Mouse (Mus musculus) kidney, embryonic 15.5 days (tissue): ENCODE data around the gene Gab2. TPM values are rescaled to one million over a fixed set of nuclear protein-coding genes. Genes with fewer than 3 reads are reported as not detected.

ENCODE experiments used
- ATAC-seq: fragments of 200-750 bp; cut with Nextera tagmentation; replicated peaks from 2 replicates; pipeline ENCODE4 v1.8.0; 2017; ENCODE audit warnings: moderate TSS enrichment; ENCODE audit not compliant: low FRiP score
- H3K27ac ChIP-seq: fragments of 300-500 bp; sonication (generic); 2 replicates; pipeline ENCODE4 v1.5.1; 2015; ENCODE audit warnings: mild to moderate bottlenecking, inconsistent platforms
- H3K27me3 ChIP-seq: fragments of 300-500 bp; sonication (generic); 2 replicates; pipeline ENCODE4 v1.6.1; 2015; ENCODE audit warnings: inconsistent platforms
- H3K36me3 ChIP-seq: fragments of 300-500 bp; sonication (generic); 2 replicates; pipeline ENCODE4 v1.6.1; 2015; ENCODE audit warnings: inconsistent platforms
- H3K4me1 ChIP-seq: fragments of 300-500 bp; sonication (generic); 2 replicates; pipeline ENCODE4 v1.6.1; 2015; ENCODE audit warnings: inconsistent platforms
- H3K4me2 ChIP-seq: fragments of 300-500 bp; sonication (generic); 2 replicates; pipeline ENCODE4 v1.6.1; 2015; ENCODE audit warnings: moderate library complexity, mild to moderate bottlenecking, inconsistent platforms
- H3K4me3 ChIP-seq: fragments of 300-500 bp; sonication (generic); replicated peaks from 2 replicates; pipeline ENCODE4 v1.5.1; 2015; ENCODE audit warnings: mild to moderate bottlenecking, inconsistent platforms
- H3K9ac ChIP-seq: fragments of 300-500 bp; sonication (generic); 2 replicates; pipeline ENCODE4 v1.6.1; 2015; ENCODE audit warnings: mild to moderate bottlenecking, inconsistent platforms
- H3K9me3 ChIP-seq: fragments of 300-500 bp; sonication (generic); replicated peaks from 2 replicates; pipeline ENCODE4 v1.6.1; 2016; ENCODE audit warnings: inconsistent platforms
- WGBS: fragments of 180-500 bp; shearing (Covaris S2); methylation state at CpG from one replicate; pipeline ENCODE4 v1.1.7; 2015; ENCODE audit warnings: mixed read lengths; 5-methylcytosine and 5-hydroxymethylcytosine counted together
- polyA plus RNA-seq: library from polyadenylated mRNA; unstranded; fragments of >200 nt; fragmentation: Nextera tagmentation; extraction: Ambion mirVana; gene quantifications from 2 replicates; pipeline ENCODE4 v1.2.1, GENCODE M21; 2015

The Gab2 gene
- polyA plus RNA-seq, 1 experiment from 2014 or later = 14.5 TPM

- no peak for ATAC-seq
- Histone ChIP-seq H3K9ac (no peak overlapping the region), H3K9me3 (no peaks in the 10 kb centered on the region), H3K4me1 (peaks cover 16% of the 10 kb centered on the region), H3K4me2 (no peak overlapping the region), H3K36me3 (no peaks in the 10 kb centered on the region), H3K27ac (no peak overlapping the region), H3K27me3 (no peaks in the 10 kb centered on the region), H3K4me3 (no peak overlapping the region)
- 73% methylated on average over 2 of the region's 2 CpGs for WGBS
These were observed 69.9 kb downstream of the Gab2 start for GRCm38 (mm10) chr7:97151082-97151813.

GRCm38 (mm10) chr7:97154756-97155487, 73.5 kb downstream of the Gab2 start:
- Histone ChIP-seq H3K27me3 (no peaks in the 10 kb centered on the region), H3K4me1 (peaks cover 19% of the 10 kb centered on the region)
- no peak for ATAC-seq

GRCm38 (mm10) chr7:97164261-97164660, 82.9 kb downstream of the Gab2 start:
- Histone ChIP-seq H3K27me3 (no peaks in the 10 kb centered on the region), H3K27ac (no peak overlapping the region), H3K36me3 (no peaks in the 10 kb centered on the region), H3K4me1 (no peaks in the 10 kb centered on the region), H3K9ac (no peak overlapping the region), H3K4me3 (no peak overlapping the region), H3K4me2 (no peak overlapping the region), H3K9me3 (no peaks in the 10 kb centered on the region)
- ATAC-seq = no peak
- 77% methylated on average over 1 of the region's 1 CpGs for WGBS

More at GRCm38 (mm10) chr7:97154756-97155487, 73.5 kb downstream of the Gab2 start:
- no peak overlapping the region for H3K9ac ChIP-seq
- H3K27ac ChIP-seq = 0 out of 2 replicates have a peak overlapping the region, but pooled peaks have one; percentile 6
- no peaks in the 10 kb centered on the region for H3K36me3 ChIP-seq
- 59% methylated on average over 2 of the region's 2 CpGs for WGBS
- H3K9me3 ChIP-seq = no peaks in the 10 kb centered on the region
- H3K4me2 ChIP-seq = no peak overlapping the region
- no peak overlapping the region for H3K4me3 ChIP-seq

GRCm38 (mm10) chr7:97171089-97171488, 89.7 kb downstream of the Gab2 start:
- ATAC-seq = no peak
- H3K27me3 ChIP-seq = no peaks in the 10 kb centered on the region
- H3K36me3 ChIP-seq = no peaks in the 10 kb centered on the region
- 0 out of 2 replicates have a peak overlapping the region, but pooled peaks have one; percentile 14 for H3K27ac ChIP-seq
- no peak overlapping the region for H3K4me2 ChIP-seq
- H3K4me1 ChIP-seq = no peaks in the 10 kb centered on the region
- no peak overlapping the region for H3K9ac ChIP-seq
- WGBS = 88% methylated on average over 1 of the region's 1 CpGs
- H3K4me3 ChIP-seq = no peak overlapping the region
- no peaks in the 10 kb centered on the region for H3K9me3 ChIP-seq

- no peaks in the 10 kb centered on the region for H3K9me3 ChIP-seq
- H3K27me3 ChIP-seq = no peaks in the 10 kb centered on the region
- peak overlapping the region; percentile 51 for H3K27ac ChIP-seq
- no peak overlapping the region for H3K9ac ChIP-seq
- H3K4me1 ChIP-seq = no peaks in the 10 kb centered on the region
- 76% methylated on average over 4 of the region's 4 CpGs for WGBS
- no peak overlapping the region for H3K4me3 ChIP-seq
- no peak overlapping the region for H3K4me2 ChIP-seq
- H3K36me3 ChIP-seq = no peaks in the 10 kb centered on the region
- no peak for ATAC-seq
These were observed 90.3 kb downstream of the Gab2 start for GRCm38 (mm10) chr7:97171719-97172118.

GRCm38 (mm10) chr7:97172126-97172525, 90.7 kb downstream of the Gab2 start:
- no peaks in the 10 kb centered on the region for H3K9me3 ChIP-seq
- H3K4me1 ChIP-seq = no peaks in the 10 kb centered on the region
- no peak for ATAC-seq
- H3K36me3 ChIP-seq = no peaks in the 10 kb centered on the region
- WGBS = 71% methylated on average over 3 of the region's 3 CpGs
- H3K9ac ChIP-seq = no peak overlapping the region
- H3K4me3 ChIP-seq = no peak overlapping the region
- no peaks in the 10 kb centered on the region for H3K27me3 ChIP-seq
- H3K4me2 ChIP-seq = no peak overlapping the region
- H3K27ac ChIP-seq = peak overlapping the region; percentile 51

- no peak overlapping the region for H3K27ac ChIP-seq
- WGBS = 79% methylated on average over 1 of the region's 1 CpGs
- no peaks in the 10 kb centered on the region for H3K36me3 ChIP-seq
- H3K4me1 ChIP-seq = peaks cover 13% of the 10 kb centered on the region
- no peak overlapping the region for H3K9ac ChIP-seq
- no peak overlapping the region for H3K4me2 ChIP-seq
- H3K27me3 ChIP-seq = no peaks in the 10 kb centered on the region
- no peak for ATAC-seq
- H3K4me3 ChIP-seq = no peak overlapping the region
- H3K9me3 ChIP-seq = no peaks in the 10 kb centered on the region
These were observed 100.5 kb downstream of the Gab2 start for GRCm38 (mm10) chr7:97181931-97182330.

- no peaks in the 10 kb centered on the region for H3K9me3 ChIP-seq
- 31% methylated on average over 4 of the region's 4 CpGs for WGBS
- no peaks in the 10 kb centered on the region for H3K36me3 ChIP-seq
- ATAC-seq = no peak
- H3K27me3 ChIP-seq = no peaks in the 10 kb centered on the region
- peaks cover 13% of the 10 kb centered on the region for H3K4me1 ChIP-seq
- H3K4me2 ChIP-seq = no peak overlapping the region
- H3K4me3 ChIP-seq = no peak overlapping the region
- peak overlapping the region; percentile 18 for H3K27ac ChIP-seq
- H3K9ac ChIP-seq = no peak overlapping the region
These were observed 102.0 kb downstream of the Gab2 start for GRCm38 (mm10) chr7:97183426-97183825.

GRCm38 (mm10) chr7:97184005-97184404, 102.6 kb downstream of the Gab2 start:
- no peaks in the 10 kb centered on the region for H3K27me3 ChIP-seq
- no peak overlapping the region for H3K9ac ChIP-seq
- no peak overlapping the region for H3K4me2 ChIP-seq
- H3K36me3 ChIP-seq = no peaks in the 10 kb centered on the region
- H3K9me3 ChIP-seq = no peaks in the 10 kb centered on the region
- 86% methylated on average over 1 of the region's 1 CpGs for WGBS
- peak overlapping the region; percentile 23; the same call in 1 of the 2 replicates for H3K27ac ChIP-seq
- no peak for ATAC-seq
- H3K4me3 ChIP-seq = no peak overlapping the region
- peaks cover 14% of the 10 kb centered on the region for H3K4me1 ChIP-seq

- no peak for ATAC-seq
- Histone ChIP-seq H3K4me1 (peaks cover 15% of the 10 kb centered on the region), H3K4me2 (no peak overlapping the region), H3K9ac (no peak overlapping the region), H3K9me3 (no peaks in the 10 kb centered on the region), H3K4me3 (no peak overlapping the region), H3K36me3 (no peaks in the 10 kb centered on the region), H3K27ac (no peak overlapping the region), H3K27me3 (no peaks in the 10 kb centered on the region)
- WGBS = 98% methylated on average over 2 of the region's 2 CpGs
These were observed 106.1 kb downstream of the Gab2 start for GRCm38 (mm10) chr7:97187387-97188081.

- H3K9me3 ChIP-seq = no peaks in the 10 kb centered on the region
- no peaks in the 10 kb centered on the region for H3K27me3 ChIP-seq
- H3K9ac ChIP-seq = no peak overlapping the region
- 57% methylated on average over 1 of the region's 1 CpGs for WGBS
- no peaks in the 10 kb centered on the region for H3K36me3 ChIP-seq
- no peak overlapping the region for H3K4me3 ChIP-seq
- no peak overlapping the region for H3K27ac ChIP-seq
- H3K4me2 ChIP-seq = no peak overlapping the region
- H3K4me1 ChIP-seq = peaks cover 5% of the 10 kb centered on the region
- ATAC-seq = no peak
These were observed 107.7 kb downstream of the Gab2 start for GRCm38 (mm10) chr7:97189116-97189515.

- 81% methylated on average over 2 of the region's 2 CpGs for WGBS
- no peaks in the 10 kb centered on the region for H3K9me3 ChIP-seq
- ATAC-seq = no peak
These were observed 122.5 kb downstream of the Gab2 start for GRCm38 (mm10) chr7:97203907-97204306.

More at GRCm38 (mm10) chr7:97203907-97204306, 122.5 kb downstream of the Gab2 start:
- no peak overlapping the region for H3K4me3 ChIP-seq
- peaks cover 10% of the 10 kb centered on the region; the same call in 1 of the 2 replicates for H3K4me1 ChIP-seq
- H3K27ac ChIP-seq = no peak overlapping the region
- no peaks in the 10 kb centered on the region for H3K27me3 ChIP-seq
- H3K36me3 ChIP-seq = no peaks in the 10 kb centered on the region
- no peak overlapping the region for H3K9ac ChIP-seq
- no peak overlapping the region for H3K4me2 ChIP-seq
